In the genomic region with DNA sequence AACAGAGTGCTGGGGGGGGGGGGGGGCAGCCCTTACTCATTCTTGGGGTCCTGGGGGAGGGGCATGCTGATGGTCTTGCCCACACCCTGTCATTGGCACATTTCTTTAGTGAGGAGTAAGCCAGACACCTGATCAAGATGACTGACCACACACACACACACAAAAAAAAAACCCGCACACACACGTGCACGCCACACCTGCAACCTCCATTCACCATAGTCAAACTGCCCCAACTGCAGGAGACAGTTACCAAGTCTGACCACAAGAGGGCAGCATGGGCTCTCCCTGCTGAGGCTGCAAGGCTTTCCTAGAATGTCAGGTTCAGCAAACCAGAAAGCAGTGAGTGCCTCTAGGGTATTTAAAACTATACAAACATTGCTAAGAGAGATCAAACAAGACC, we compare ENCODE assay signal across 9 mouse cellular contexts. TPM values are rescaled to one million over a fixed set of nuclear protein-coding genes. Genes with fewer than 3 reads are reported as not detected.
DNase-seq lines count a peak whose midpoint lies in the region; ATAC-seq and TF ChIP-seq lines count a peak whose summit lies in the region.
"Had no signal": no experiment of that assay in that cellular context is flagged by ENCODE, and none has a peak within 500 bp of the region (broad histone marks: within the 10 kb centered on the region; RNA-seq: fewer than 3 reads in every experiment).

No protein-coding gene starts in this region.

- H3K27ac ChIP-seq in heart, adult 2 months = no peak overlapping the region
- H3K27ac ChIP-seq in embryonic facial prominence, embryonic 10.5 days (replicated peaks) = no peak overlapping the region
- no peak overlapping the region for H3K27ac ChIP-seq in hindbrain, embryonic 16.5 days (ENCODE audit: low read depth, low read length)
- no peak overlapping the region for H3K27ac ChIP-seq in midbrain, embryonic 14.5 days (replicated peaks; ENCODE audit: low read depth, low read length)
- H3K27ac ChIP-seq: neural tube, embryonic 12.5 days had no signal

- ATAC-seq in hindbrain, embryonic 16.5 days = 0 out of 2 replicates have a peak, but pooled peaks have one; percentile 42
- ATAC-seq in midbrain, embryonic 14.5 days (ENCODE audit: low FRiP score, low TSS enrichment) = no peak

- no peaks in the 10 kb centered on the region for H3K27me3 ChIP-seq in heart, adult 2 months (ENCODE audit: control insufficient read depth, insufficient read depth, low read length)
- H3K27me3 ChIP-seq in embryonic facial prominence, embryonic 10.5 days (replicated peaks; ENCODE audit: low read depth, poor library complexity, severe bottlenecking) = no peaks in the 10 kb centered on the region
- no peaks in the 10 kb centered on the region for H3K27me3 ChIP-seq in hindbrain, embryonic 16.5 days (replicated peaks; ENCODE audit: control insufficient read depth, insufficient read depth, low read length)
- H3K27me3 ChIP-seq in midbrain, embryonic 14.5 days (ENCODE audit: control insufficient read depth, insufficient read depth, low read length) = no peaks in the 10 kb centered on the region
- H3K27me3 ChIP-seq: neural tube, embryonic 12.5 days had no signal

- no peak overlapping the region for H3K4me2 ChIP-seq in hindbrain, embryonic 16.5 days (ENCODE audit: low read length)
- no peak overlapping the region for H3K4me2 ChIP-seq in midbrain, embryonic 14.5 days (ENCODE audit: low read length)
- H3K4me2 ChIP-seq: neural tube, embryonic 12.5 days had no signal

- no peaks in the 10 kb centered on the region for H3K79me2 ChIP-seq in heart, adult 2 months (replicated peaks; ENCODE audit: control insufficient read depth, insufficient read depth, low read length)

- H3K4me1 ChIP-seq in heart, adult 2 months (ENCODE audit: control insufficient read depth, insufficient read depth, low read length) = no peaks in the 10 kb centered on the region
- no peaks in the 10 kb centered on the region for H3K4me1 ChIP-seq in embryonic facial prominence, embryonic 10.5 days
- H3K4me1 ChIP-seq in hindbrain, embryonic 16.5 days (ENCODE audit: control insufficient read depth, insufficient read depth, low read depth, low read length) = no peaks in the 10 kb centered on the region
- H3K4me1 ChIP-seq in midbrain, embryonic 14.5 days (ENCODE audit: control insufficient read depth, insufficient read depth, low read length) = no peaks in the 10 kb centered on the region
- H3K4me1 ChIP-seq: neural tube, embryonic 12.5 days had no signal

- no peak for TF ChIP-seq POLR2A in heart, adult 2 months (IDR thresholded peaks at IDR 0.05; ENCODE audit: insufficient read depth, low read depth, low read length)

- WGBS in heart, adult 2 months = 22% methylated on average over 3 of the region's 3 CpGs
- WGBS in embryonic facial prominence, embryonic 10.5 days = 24% methylated on average over 3 of the region's 3 CpGs
- WGBS in hindbrain, embryonic 16.5 days = 21% methylated on average over 3 of the region's 3 CpGs
- 22% methylated on average over 3 of the region's 3 CpGs for WGBS in midbrain, embryonic 14.5 days

- intact Hi-C loops in heart, adult 2 months (cut with DNase I) = loop anchor here (2.0 kb wide), 2 partner anchors 48 to 170 kb away; no protein-coding TSS in a partner anchor
- intact Hi-C loops in heart, postnatal 25 days (cut with DNase I) = loop anchor here (1.0 kb wide), 1 partner anchor 48 kb away; no protein-coding TSS in a partner anchor
- intact Hi-C loops in left cerebral cortex, postnatal 14 days (cut with DNase I) = loop anchor here (1.0 to 2.0 kb wide), 2 partner anchors 48 to 170 kb away; no protein-coding TSS in a partner anchor

- no peak overlapping the region for H3K9ac ChIP-seq in heart, adult 2 months (ENCODE audit: low read depth, low read length)
- no peak overlapping the region for H3K9ac ChIP-seq in hindbrain, embryonic 16.5 days (ENCODE audit: low read depth, low read length)
- H3K9ac ChIP-seq in midbrain, embryonic 14.5 days (replicated peaks; ENCODE audit: low read length) = no peak overlapping the region
- H3K9ac ChIP-seq: neural tube, embryonic 12.5 days had no signal

- H3K4me3 ChIP-seq in heart, adult 2 months = no peak overlapping the region
- no peak overlapping the region for H3K4me3 ChIP-seq in embryonic facial prominence, embryonic 10.5 days
- no peak overlapping the region for H3K4me3 ChIP-seq in hindbrain, embryonic 16.5 days (ENCODE audit: low read length)
- H3K4me3 ChIP-seq in midbrain, embryonic 14.5 days (replicated peaks; ENCODE audit: low read depth, low read length) = no peak overlapping the region
- H3K4me3 ChIP-seq: neural tube, embryonic 12.5 days had no signal

- H3K36me3 ChIP-seq in heart, adult 2 months (ENCODE audit: control insufficient read depth, insufficient read depth, low read length) = no peaks in the 10 kb centered on the region
- peaks cover 74% of the 10 kb centered on the region for H3K36me3 ChIP-seq in embryonic facial prominence, embryonic 10.5 days (replicated peaks)
- H3K36me3 ChIP-seq in hindbrain, embryonic 16.5 days (ENCODE audit: control insufficient read depth, insufficient read depth, low read length) = no peaks in the 10 kb centered on the region
- no peaks in the 10 kb centered on the region for H3K36me3 ChIP-seq in midbrain, embryonic 14.5 days (ENCODE audit: control insufficient read depth, insufficient read depth, low read length)

- DNase-seq in heart, adult 2 months = peak; percentile 61 to 77
- DNase-seq in heart, postnatal 25 days (ENCODE audit: low spot score) = no peak
- peak; percentile 86 to 89 for DNase-seq in adrenal gland, postnatal 36 days
- DNase-seq in embryonic facial prominence, embryonic 10.5 days (ENCODE audit: low spot score) = peak; percentile 81
- DNase-seq in left cerebral cortex, postnatal 14 days (ENCODE audit: low spot score in 2 of 2) = peak; percentile 85 to 88
- DNase-seq in midbrain, embryonic 14.5 days = peak; percentile 87
- DNase-seq in spleen, postnatal 36 days (ENCODE audit: low spot score in 2 of 2) = peak; percentile 18 to 25

- peak; percentile 77; the same call in 1 of the 2 replicates for TF ChIP-seq EP300 in heart, adult 2 months (IDR thresholded peaks at IDR 0.05; ENCODE audit: insufficient read depth, low read depth, low read length)

- peak; percentile 94 for TF ChIP-seq CTCF in heart, adult 2 months (IDR thresholded peaks at IDR 0.05)

- H3K9me3 ChIP-seq in embryonic facial prominence, embryonic 10.5 days = no peaks in the 10 kb centered on the region
- H3K9me3 ChIP-seq in hindbrain, embryonic 16.5 days (ENCODE audit: control insufficient read depth, low read length) = no peaks in the 10 kb centered on the region
- no peaks in the 10 kb centered on the region for H3K9me3 ChIP-seq in midbrain, embryonic 14.5 days (ENCODE audit: control insufficient read depth, low read length)
- H3K9me3 ChIP-seq: neural tube, embryonic 12.5 days had no signal

RNA-seq across cellular contexts. Expression of gene Slc19a1, which starts 50.4 kb away (rescaled TPM):
- 1 to 10 TPM; 4.0 to 5.7 TPM for total RNA-seq in heart, adult 2 months (2021)
- polyA plus RNA-seq in heart, adult 2 months (2012; rRNA removed) = 14.3 and 17.4 TPM in 2 replicates
- 1 to 10 TPM; 4.5 to 6.2 TPM for total RNA-seq in heart, postnatal 25 days (2021)
- total RNA-seq in adrenal gland, postnatal 36 days (2021) = 10 to 100 TPM; 19.3 to 25.1 TPM
- 37.4 and 38.2 TPM in 2 replicates for polyA plus RNA-seq in embryonic facial prominence, embryonic 10.5 days (2016; fragmentation: Nextera tagmentation; extraction: Ambion mirVana)
- polyA plus RNA-seq in hindbrain, embryonic 16.5 days (2015; fragmentation: Nextera tagmentation; extraction: Ambion mirVana) = 45.1 and 49.6 TPM in 2 replicates
- 10 to 100 TPM; 27.9 to 28.4 TPM for total RNA-seq in left cerebral cortex, postnatal 14 days (2021)
- polyA plus RNA-seq in midbrain, embryonic 14.5 days (2014; fragmentation: Nextera tagmentation; extraction: Ambion mirVana) = 33.5 and 37.5 TPM in 2 replicates
